ENCODE assay signal across 9 mouse cellular contexts in the genomic region with DNA sequence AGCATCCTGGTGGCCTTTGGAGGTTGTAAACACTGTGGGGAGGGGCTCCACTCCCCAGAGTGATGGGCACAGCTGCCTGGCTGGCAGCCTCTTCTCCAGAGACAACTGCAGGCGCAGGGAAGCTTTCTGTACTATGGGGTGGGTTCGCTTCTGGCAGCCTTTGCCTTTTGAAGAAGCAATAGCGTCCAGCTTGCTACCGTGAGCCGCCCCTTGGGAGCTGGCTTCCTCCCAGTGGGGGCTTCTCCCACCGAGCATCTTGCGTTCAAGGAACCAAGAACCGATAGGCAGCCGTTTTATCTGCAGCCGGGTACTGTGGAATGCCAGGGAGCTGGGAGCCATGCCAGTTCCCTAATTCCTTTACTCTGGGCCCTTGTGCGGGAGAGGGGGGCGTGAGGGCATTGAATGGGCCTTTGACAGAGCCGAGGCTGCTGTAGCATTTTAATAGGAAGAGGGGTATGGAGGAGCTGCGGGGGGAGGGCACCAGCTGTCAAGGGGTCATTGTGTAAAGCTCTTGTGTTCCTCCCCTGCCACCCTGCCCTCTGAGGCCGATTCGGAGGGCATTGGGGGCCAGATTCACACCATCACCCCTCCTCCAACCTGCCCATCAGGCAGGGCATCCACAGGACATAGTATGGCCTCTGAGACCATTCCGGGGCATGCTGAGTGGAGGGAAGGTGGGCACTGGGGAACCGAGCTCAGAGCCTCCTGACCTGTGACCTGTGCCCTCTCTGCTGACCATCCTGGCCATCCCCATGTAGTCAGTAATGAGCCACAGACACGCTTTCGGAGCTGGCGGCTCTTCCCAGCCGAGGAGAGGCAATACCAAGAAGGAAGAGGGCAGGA. TPM values are rescaled to one million over a fixed set of nuclear protein-coding genes. Genes with fewer than 3 reads are reported as not detected.
DNase-seq lines count a peak whose midpoint lies in the region; ATAC-seq lines count a peak whose summit lies in the region.
"Had no signal": no experiment of that assay in that cellular context is flagged by ENCODE, and none has a peak within 500 bp of the region (broad histone marks: within the 10 kb centered on the region; RNA-seq: fewer than 3 reads in every experiment).

No protein-coding gene starts in this region.

- H3K27ac ChIP-seq in liver, embryonic 11.5 days (ENCODE audit: low read depth, low read length), result no peak overlapping the region

- H3K4me1 ChIP-seq in liver, embryonic 11.5 days (replicated peaks; ENCODE audit: control insufficient read depth, insufficient read depth, low read length), result no peaks in the 10 kb centered on the region

- H3K4me2 ChIP-seq in liver, embryonic 11.5 days, result no peak overlapping the region

- H3K4me3 ChIP-seq in liver, embryonic 11.5 days (ENCODE audit: low read depth, low read length), result no peak overlapping the region

- 77% methylated on average over 22 of the region's 22 CpGs for WGBS in liver, embryonic 11.5 days

- no peak for ATAC-seq in liver, embryonic 11.5 days (replicated peaks; ENCODE audit: low FRiP score)
- no peak for ATAC-seq in CD4-positive, CD25-positive, alpha-beta regulatory T cell, adult 4 months

- H3K9ac ChIP-seq in liver, embryonic 11.5 days (ENCODE audit: low read depth, low read length), result no peak overlapping the region

- peak; percentile 34 for DNase-seq in ovary, postnatal 36 days (ENCODE audit: low spot score)
- no peak for DNase-seq in ovary, postnatal 10 days (ENCODE audit: low spot score)
- peak; percentile 53 to 63 for DNase-seq in frontal cortex, postnatal 14 days (ENCODE audit: low spot score in 2 of 2)
- DNase-seq in left cerebral cortex, adult 8-10 months (ENCODE audit: low spot score in 2 of 2), result peak; percentile 41 to 83
- DNase-seq in right cerebral cortex, postnatal 14 days, result peak; percentile 60
- DNase-seq in adrenal gland, adult 18-20 months (ENCODE audit: low spot score in 2 of 2), result no peak
- DNase-seq in liver, embryonic 11.5 days (ENCODE audit: low spot score), result no peak

- no peaks in the 10 kb centered on the region for H3K9me3 ChIP-seq in liver, embryonic 11.5 days (ENCODE audit: control insufficient read depth, low read length)

- no peaks in the 10 kb centered on the region for H3K27me3 ChIP-seq in liver, embryonic 11.5 days (replicated peaks; ENCODE audit: control insufficient read depth, insufficient read depth, low read length)

- no peaks in the 10 kb centered on the region for H3K36me3 ChIP-seq in liver, embryonic 11.5 days (ENCODE audit: control insufficient read depth, insufficient read depth, low read length)

RNA-seq across cellular contexts. Expression of a gene that starts 22.9 kb away (rescaled TPM):
- total RNA-seq in left cerebral cortex, adult 8-10 months (2022), result 1 to 10 TPM; 1.7 to 3.0 (median 2.5) TPM
- under 1 TPM; 0.19 to 0.50 TPM for total RNA-seq in adrenal gland, adult 18-20 months (2021)
- not detected in 2 replicates for polyA plus RNA-seq in liver, embryonic 11.5 days (2014; fragmentation: Nextera tagmentation; extraction: Ambion mirVana)
- polyA plus RNA-seq in CD4-positive, CD25-positive, alpha-beta regulatory T cell, adult 4 months (2017; shearing (Covaris generic)), result not detected
- total RNA-seq: MEL had no signal

RNA-seq across cellular contexts. Expression of a gene that starts 29.1 kb away (rescaled TPM):
- total RNA-seq in left cerebral cortex, adult 8-10 months (2022), result 10 to 100 TPM; 35.6 to 41.8 (median 38.0) TPM
- 10 to 100 TPM; 46.0 to 94.2 TPM for total RNA-seq in adrenal gland, adult 18-20 months (2021)
- polyA plus RNA-seq in liver, embryonic 11.5 days (2014; fragmentation: Nextera tagmentation; extraction: Ambion mirVana), result 7.1 and 7.4 TPM in 2 replicates
- 1 to 10 TPM; 2.9 to 4.1 TPM for polyA plus RNA-seq in CD4-positive, CD25-positive, alpha-beta regulatory T cell, adult 4 months (2017; shearing (Covaris generic))

RNA-seq across cellular contexts. Expression of a gene that starts 36.0 kb away (rescaled TPM):
- 1,000 to 10,000 TPM in 2 of 4 experiments, 100 to 1,000 TPM in 2; 852 to 1,038 (median 940) TPM for total RNA-seq in left cerebral cortex, adult 8-10 months (2022)
- total RNA-seq in adrenal gland, adult 18-20 months (2021), result 1,000 to 10,000 TPM; 1,092 to 1,268 TPM
- 1,440 and 1,641 TPM in 2 replicates for polyA plus RNA-seq in liver, embryonic 11.5 days (2014; fragmentation: Nextera tagmentation; extraction: Ambion mirVana)
- polyA plus RNA-seq in CD4-positive, CD25-positive, alpha-beta regulatory T cell, adult 4 months (2017; shearing (Covaris generic)), result 1,000 to 10,000 TPM in 1 of 2 experiments, 100 to 1,000 TPM in 1; 937 to 1,379 TPM

Comparison
In these comparisons a context has a peak if more than half of its experiments do, and no peak if none do; other contexts are left out.
1. DNase-seq: peak in ovary, postnatal 36 days (single experiment), frontal cortex, postnatal 14 days (2 of 2), left cerebral cortex, adult 8-10 months (2 of 2) and right cerebral cortex, postnatal 14 days (single experiment); none in ovary, postnatal 10 days (single experiment), adrenal gland, adult 18-20 months (0 of 2) and liver, embryonic 11.5 days (single experiment).